21 mouse cellular contexts compared by ENCODE assay signal in the genomic region with DNA sequence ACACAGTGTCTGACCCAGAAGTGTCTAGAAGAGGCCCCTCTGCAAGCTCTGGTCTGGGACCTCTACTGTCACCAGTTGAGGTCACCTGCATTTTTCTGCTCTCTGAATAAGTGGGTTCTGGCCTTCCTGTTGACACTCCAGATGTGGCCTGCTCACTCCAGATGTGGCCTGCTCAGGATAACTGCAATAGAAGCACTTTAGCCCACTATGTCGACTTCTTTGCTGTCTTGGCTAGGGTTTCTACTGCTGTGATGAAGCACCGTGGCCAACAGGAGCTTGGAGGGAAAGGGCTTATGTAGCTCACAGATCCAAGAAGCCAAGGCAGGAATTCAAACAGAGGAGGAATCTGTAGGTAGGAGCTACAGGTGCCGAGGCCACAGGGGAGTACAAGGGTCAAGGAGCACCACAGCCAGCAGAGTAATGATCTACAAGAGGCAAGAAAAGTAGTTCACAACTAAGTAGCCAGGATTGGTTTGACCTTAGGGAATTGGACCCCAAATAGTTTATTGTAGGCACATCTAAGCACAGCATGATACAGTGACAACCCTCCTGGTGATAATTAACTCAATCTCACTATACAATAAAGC. TPM values are rescaled to one million over a fixed set of nuclear protein-coding genes. Genes with fewer than 3 reads are reported as not detected.
DNase-seq lines count a peak whose midpoint lies in the region; TF ChIP-seq lines count a peak whose summit lies in the region.
"Had no signal": no experiment of that assay in that cellular context is flagged by ENCODE, and none has a peak within 500 bp of the region (broad histone marks: within the 10 kb centered on the region; RNA-seq: fewer than 3 reads in every experiment).

No protein-coding gene starts in this region.

- no peak overlapping the region for H3K4me3 ChIP-seq in olfactory bulb, adult 2 months (ENCODE audit: insufficient read depth, low read depth, low read length)
- H3K4me3 ChIP-seq: forebrain, embryonic 13.5 days; liver, embryonic 12.5 days; lung, embryonic 15.5 days; midbrain, embryonic 13.5 days; neural tube, embryonic 15.5 days had no signal

- 0 out of 2 replicates have a peak overlapping the region, but pooled peaks have one; percentile 52 for H3K27ac ChIP-seq in olfactory bulb, adult 2 months (ENCODE audit: insufficient read depth, low read depth, low read length)
- H3K27ac ChIP-seq: liver, embryonic 12.5 days had no signal

- peak; percentile 86 for DNase-seq in heart, adult 11 months
- no peak for DNase-seq in heart, postnatal 14 days
- peak; percentile 78 for DNase-seq in kidney, adult 9 months
- DNase-seq in kidney, adult 18-20 months: no peak
- DNase-seq in kidney, postnatal 36 days: peak; percentile 51 to 71
- DNase-seq in right cerebral cortex, postnatal 14 days: no peak
- no peak for DNase-seq in left cerebral cortex, postnatal 14 days (ENCODE audit: low spot score in 2 of 2)
- DNase-seq: adrenal gland, postnatal 14 days; cerebellum, adult 9-11 months; retina, postnatal 1 day; spleen, adult 18-20 months; thymus, adult 18-20 months had no signal

- H3K4me1 ChIP-seq in olfactory bulb, adult 2 months (ENCODE audit: control insufficient read depth, insufficient read depth, low read length): peaks cover 53% of the 10 kb centered on the region

- TF ChIP-seq CTCF in olfactory bulb, adult 2 months (IDR thresholded peaks at IDR 0.05; ENCODE audit: insufficient read depth, low read depth, low read length): no peak

- intact Hi-C loops in heart, postnatal 14 days (cut with DNase I): no loop called here
- intact Hi-C loops in left cerebral cortex, postnatal 14 days (cut with DNase I): no loop called here

- no peak for TF ChIP-seq POLR2A in olfactory bulb, adult 2 months (IDR thresholded peaks at IDR 0.05; ENCODE audit: insufficient read depth, low read depth, low read length)

- 64% methylated on average over 3 of the region's 3 CpGs for WGBS in olfactory bulb, adult 2 months

RNA-seq across cellular contexts. Expression of gene Tmem120a, which starts 21.0 kb away (rescaled TPM):
- total RNA-seq in heart, postnatal 14 days (2021): 10 to 100 TPM in 1 of 2 experiments, 1 to 10 TPM in 1; 10.0 to 10.3 TPM
- not detected in 2 replicates for polyA plus RNA-seq in olfactory bulb, adult 2 months (2012; ENCODE audit: insufficient read depth, insufficient read length, low replicate concordance, missing spikeins)
- total RNA-seq in left cerebral cortex, postnatal 14 days (2021): 10 to 100 TPM; 15.9 to 17.4 TPM

RNA-seq across cellular contexts. Expression of gene Por, which starts 53.4 kb away (rescaled TPM):
- total RNA-seq in heart, postnatal 14 days (2021): 10 to 100 TPM; 56.2 to 57.7 TPM
- polyA plus RNA-seq in olfactory bulb, adult 2 months (2012; ENCODE audit: insufficient read depth, insufficient read length, low replicate concordance, missing spikeins): not detected in 2 replicates
- 10 to 100 TPM; 81.0 to 81.1 TPM for total RNA-seq in left cerebral cortex, postnatal 14 days (2021)

RNA-seq across cellular contexts. Expression of gene Styxl1, which starts 54.9 kb away (rescaled TPM):
- under 1 TPM in 1 of 2 experiments, not detected in 1; 0.34 TPM for total RNA-seq in heart, postnatal 14 days (2021)
- polyA plus RNA-seq in olfactory bulb, adult 2 months (2012; ENCODE audit: insufficient read depth, insufficient read length, low replicate concordance, missing spikeins): not detected in 2 replicates
- not detected for total RNA-seq in left cerebral cortex, postnatal 14 days (2021)
- total RNA-seq: hematopoietic stem cell, adult 5-6 weeks; megakaryocyte progenitor cell, adult 5-6 weeks had no signal
- polyA plus RNA-seq: intestine, embryonic 14.5 days; liver, embryonic 12.5 days had no signal

RNA-seq across cellular contexts. Expression of gene Mdh2, which starts 55.0 kb away (rescaled TPM):
- 1,000 to 10,000 TPM; 1,831 to 1,920 TPM for total RNA-seq in heart, postnatal 14 days (2021)
- 359 and 724 TPM in 2 replicates for polyA plus RNA-seq in olfactory bulb, adult 2 months (2012; ENCODE audit: insufficient read depth, insufficient read length, low replicate concordance, missing spikeins)
- total RNA-seq in left cerebral cortex, postnatal 14 days (2021): 100 to 1,000 TPM; 472 to 478 TPM

Comparison
In these comparisons a context has a peak if more than half of its experiments do, and no peak if none do; other contexts are left out.
1. DNase-seq: peak in heart, adult 11 months (single experiment), kidney, adult 9 months (single experiment) and kidney, postnatal 36 days (2 of 2); none in heart, postnatal 14 days (0 of 2), kidney, adult 18-20 months (single experiment), right cerebral cortex, postnatal 14 days (single experiment) and left cerebral cortex, postnatal 14 days (0 of 2).